ENCODE assay signal across 7 mouse cellular contexts in the genomic region with DNA sequence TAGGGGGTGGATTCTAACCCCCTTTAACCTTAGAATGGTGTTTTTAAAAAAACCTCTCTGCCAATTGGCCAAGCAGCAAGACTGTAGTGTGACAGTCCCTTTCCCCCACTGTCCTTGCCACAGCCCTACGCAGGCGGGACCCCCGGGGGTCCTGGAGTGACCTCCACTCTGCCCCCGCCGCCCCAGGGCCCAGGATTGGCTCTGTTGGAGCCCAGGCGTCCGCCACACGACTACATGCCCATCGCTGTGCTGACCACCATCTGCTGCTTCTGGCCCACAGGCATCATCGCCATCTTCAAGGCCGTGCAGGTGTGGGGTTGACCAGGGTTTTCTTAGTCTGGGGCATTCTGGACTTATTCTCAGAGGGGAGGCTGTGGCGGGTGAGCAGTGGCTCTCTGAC. TPM values are rescaled to one million over a fixed set of nuclear protein-coding genes. Genes with fewer than 3 reads are reported as not detected.
DNase-seq lines count a peak whose midpoint lies in the region; ATAC-seq and TF ChIP-seq lines count a peak whose summit lies in the region.

No protein-coding gene starts in this region.

- DNase-seq in neural tube, embryonic 11.5 days (ENCODE audit: low spot score), result no peak
- no peak for DNase-seq in neural tube, embryonic 10.5 days (ENCODE audit: extremely low spot score, low spot score)
- DNase-seq in embryonic facial prominence, embryonic 14.5 days (ENCODE audit: low spot score), result no peak
- no peak for DNase-seq in stomach, postnatal 0 days (ENCODE audit: low spot score)
- DNase-seq in left cerebral cortex, adult 8-10 months (ENCODE audit: low spot score in 2 of 2), result no peak

- no peaks in the 10 kb centered on the region for H3K9me3 ChIP-seq in neural tube, embryonic 11.5 days (ENCODE audit: control insufficient read depth, low read length)
- H3K9me3 ChIP-seq in embryonic facial prominence, embryonic 14.5 days (ENCODE audit: control insufficient read depth, low read length), result no peaks in the 10 kb centered on the region
- no peaks in the 10 kb centered on the region for H3K9me3 ChIP-seq in limb, embryonic 13.5 days
- H3K9me3 ChIP-seq in stomach, postnatal 0 days (ENCODE audit: control insufficient read depth, low read length), result no peaks in the 10 kb centered on the region

- no peak overlapping the region for H3K27ac ChIP-seq in neural tube, embryonic 11.5 days (ENCODE audit: low read depth, low read length)
- no peak overlapping the region for H3K27ac ChIP-seq in embryonic facial prominence, embryonic 14.5 days (replicated peaks; ENCODE audit: low read depth, low read length)
- H3K27ac ChIP-seq in limb, embryonic 13.5 days, result no peak overlapping the region
- peak overlapping the region; percentile 63 for H3K27ac ChIP-seq in stomach, postnatal 0 days (replicated peaks)

- H3K27me3 ChIP-seq in neural tube, embryonic 11.5 days (ENCODE audit: control insufficient read depth, insufficient read depth, low read length), result peaks cover 38% of the 10 kb centered on the region
- H3K27me3 ChIP-seq in embryonic facial prominence, embryonic 14.5 days (replicated peaks; ENCODE audit: control insufficient read depth, insufficient read depth, low read length), result peaks cover 33% of the 10 kb centered on the region
- H3K27me3 ChIP-seq in limb, embryonic 13.5 days, result peaks cover 61% of the 10 kb centered on the region
- 0 out of 2 replicates have a peak, but pooled peaks cover 2% of the 10 kb centered on the region for H3K27me3 ChIP-seq in stomach, postnatal 0 days (ENCODE audit: control insufficient read depth, insufficient read depth, low read length)

- 5% methylated on average over 12 of the region's 12 CpGs for WGBS in neural tube, embryonic 11.5 days
- WGBS in embryonic facial prominence, embryonic 14.5 days, result 9% methylated on average over 12 of the region's 12 CpGs
- whole genome bisulfite sequencing in limb, embryonic 13.5 days, result 8% methylated on average over 12 of the region's 12 CpGs
- WGBS in stomach, postnatal 0 days, result 17% methylated on average over 11 of the region's 12 CpGs

- peak overlapping the region; percentile 29 for H3K4me3 ChIP-seq in neural tube, embryonic 11.5 days (ENCODE audit: low read depth, low read length)
- peak overlapping the region; percentile 38 for H3K4me3 ChIP-seq in embryonic facial prominence, embryonic 14.5 days (ENCODE audit: low read depth, low read length)
- peak overlapping the region; percentile 44 for H3K4me3 ChIP-seq in limb, embryonic 13.5 days
- peak overlapping the region; percentile 41 for H3K4me3 ChIP-seq in stomach, postnatal 0 days (ENCODE audit: low read depth, low read length)

- no peak overlapping the region; the same call in 1 of the 2 replicates for H3K9ac ChIP-seq in neural tube, embryonic 11.5 days (ENCODE audit: low read length)
- peak overlapping the region; percentile 54 for H3K9ac ChIP-seq in embryonic facial prominence, embryonic 14.5 days (ENCODE audit: low read depth, low read length)
- peak overlapping the region; percentile 53 for H3K9ac ChIP-seq in limb, embryonic 13.5 days
- peak overlapping the region; percentile 55 for H3K9ac ChIP-seq in stomach, postnatal 0 days (ENCODE audit: low read length)

- peaks cover 19% of the 10 kb centered on the region for H3K4me1 ChIP-seq in neural tube, embryonic 11.5 days (ENCODE audit: control insufficient read depth, insufficient read depth, low read length)
- H3K4me1 ChIP-seq in embryonic facial prominence, embryonic 14.5 days (ENCODE audit: control insufficient read depth, insufficient read depth, low read length), result peaks cover 34% of the 10 kb centered on the region
- peaks cover 45% of the 10 kb centered on the region for H3K4me1 ChIP-seq in limb, embryonic 13.5 days
- H3K4me1 ChIP-seq in stomach, postnatal 0 days (replicated peaks; ENCODE audit: control insufficient read depth, insufficient read depth), result peaks cover 19% of the 10 kb centered on the region

- peak overlapping the region; percentile 47 for H3K4me2 ChIP-seq in neural tube, embryonic 11.5 days (ENCODE audit: low read depth)
- peak overlapping the region; percentile 73 for H3K4me2 ChIP-seq in embryonic facial prominence, embryonic 14.5 days (ENCODE audit: low read depth, low read length)
- H3K4me2 ChIP-seq in limb, embryonic 13.5 days (replicated peaks), result peak overlapping the region; percentile 79
- peak overlapping the region; percentile 69 for H3K4me2 ChIP-seq in stomach, postnatal 0 days (replicated peaks; ENCODE audit: low read depth)

- no peak for TF ChIP-seq CTCF in stomach, postnatal 0 days (IDR thresholded peaks at IDR 0.05; ENCODE audit: low read depth)

- H3K36me3 ChIP-seq in neural tube, embryonic 11.5 days (ENCODE audit: control insufficient read depth, insufficient read depth, low read length), result no peaks in the 10 kb centered on the region
- no peaks in the 10 kb centered on the region for H3K36me3 ChIP-seq in embryonic facial prominence, embryonic 14.5 days (ENCODE audit: control insufficient read depth, insufficient read depth, low read length)
- H3K36me3 ChIP-seq in limb, embryonic 13.5 days, result no peaks in the 10 kb centered on the region
- H3K36me3 ChIP-seq in stomach, postnatal 0 days (ENCODE audit: control insufficient read depth, insufficient read depth, low read length), result no peaks in the 10 kb centered on the region

- no peak for TF ChIP-seq EP300 in stomach, postnatal 0 days (optimal IDR thresholded peaks at IDR 0.05)

- ATAC-seq in neural tube, embryonic 11.5 days (ENCODE audit: insufficient read depth, low FRiP score, low TSS enrichment), result no peak
- no peak for ATAC-seq in embryonic facial prominence, embryonic 14.5 days (ENCODE audit: low read depth)
- no peak for ATAC-seq in limb, embryonic 13.5 days (ENCODE audit: low FRiP score, low read depth)
- no peak for ATAC-seq in stomach, postnatal 0 days (ENCODE audit: low FRiP score, low TSS enrichment)
- ATAC-seq in frontal cortex, adult (ENCODE audit: low TSS enrichment), result no peak

RNA-seq across cellular contexts. Expression of a gene that starts 2.3 kb away (rescaled TPM):
- polyA plus RNA-seq in neural tube, embryonic 11.5 days (2014; fragmentation: Nextera tagmentation; extraction: Ambion mirVana), result 0.57 and 0.87 TPM in 2 replicates
- 0.64 and 0.92 TPM in 2 replicates for polyA plus RNA-seq in embryonic facial prominence, embryonic 14.5 days (2014; fragmentation: Nextera tagmentation; extraction: Ambion mirVana)
- 0.25 and 0.40 TPM in 2 replicates for polyA plus RNA-seq in limb, embryonic 13.5 days (2015; fragmentation: Nextera tagmentation; extraction: Ambion mirVana)
- 0.44 and 0.67 TPM in 2 replicates for polyA plus RNA-seq in stomach, postnatal 0 days (2015; fragmentation: Nextera tagmentation; extraction: Ambion mirVana)
- 100 to 1,000 TPM in 3 of 4 experiments, 10 to 100 TPM in 1; 90.1 to 149 (median 116) TPM for total RNA-seq in left cerebral cortex, adult 8-10 months (2022)

RNA-seq across cellular contexts. Expression of a gene that starts 3.3 kb away (rescaled TPM):
- 27.6 and 30.3 TPM in 2 replicates for polyA plus RNA-seq in neural tube, embryonic 11.5 days (2014; fragmentation: Nextera tagmentation; extraction: Ambion mirVana)
- 23.6 and 26.4 TPM in 2 replicates for polyA plus RNA-seq in embryonic facial prominence, embryonic 14.5 days (2014; fragmentation: Nextera tagmentation; extraction: Ambion mirVana)
- polyA plus RNA-seq in limb, embryonic 13.5 days (2015; fragmentation: Nextera tagmentation; extraction: Ambion mirVana), result 22.8 and 24.4 TPM in 2 replicates
- polyA plus RNA-seq in stomach, postnatal 0 days (2015; fragmentation: Nextera tagmentation; extraction: Ambion mirVana), result 16.5 and 18.7 TPM in 2 replicates
- 10 to 100 TPM; 38.1 to 48.6 (median 45.4) TPM for total RNA-seq in left cerebral cortex, adult 8-10 months (2022)

RNA-seq across cellular contexts. Expression of a gene that starts 12.9 kb away (rescaled TPM):
- polyA plus RNA-seq in neural tube, embryonic 11.5 days (2014; fragmentation: Nextera tagmentation; extraction: Ambion mirVana), result 15.5 and 17.6 TPM in 2 replicates
- 10.0 and 11.8 TPM in 2 replicates for polyA plus RNA-seq in embryonic facial prominence, embryonic 14.5 days (2014; fragmentation: Nextera tagmentation; extraction: Ambion mirVana)
- polyA plus RNA-seq in limb, embryonic 13.5 days (2015; fragmentation: Nextera tagmentation; extraction: Ambion mirVana), result 16.5 and 18.8 TPM in 2 replicates
- 12.4 and 12.8 TPM in 2 replicates for polyA plus RNA-seq in stomach, postnatal 0 days (2015; fragmentation: Nextera tagmentation; extraction: Ambion mirVana)
- total RNA-seq in left cerebral cortex, adult 8-10 months (2022), result 10 to 100 TPM; 12.5 to 16.7 (median 14.8) TPM

RNA-seq across cellular contexts. Expression of a gene that starts 15.3 kb away (rescaled TPM):
- polyA plus RNA-seq in neural tube, embryonic 11.5 days (2014; fragmentation: Nextera tagmentation; extraction: Ambion mirVana), result 78.3 and 88.4 TPM in 2 replicates
- 60.8 and 68.5 TPM in 2 replicates for polyA plus RNA-seq in embryonic facial prominence, embryonic 14.5 days (2014; fragmentation: Nextera tagmentation; extraction: Ambion mirVana)
- polyA plus RNA-seq in limb, embryonic 13.5 days (2015; fragmentation: Nextera tagmentation; extraction: Ambion mirVana), result 97.6 and 99.6 TPM in 2 replicates
- 35.4 and 39.3 TPM in 2 replicates for polyA plus RNA-seq in stomach, postnatal 0 days (2015; fragmentation: Nextera tagmentation; extraction: Ambion mirVana)
- 10 to 100 TPM; 46.3 to 56.8 (median 53.7) TPM for total RNA-seq in left cerebral cortex, adult 8-10 months (2022)

RNA-seq across cellular contexts. Expression of a gene that starts 15.9 kb away (rescaled TPM):
- polyA plus RNA-seq in neural tube, embryonic 11.5 days (2014; fragmentation: Nextera tagmentation; extraction: Ambion mirVana), result 10.2 and 12.1 TPM in 2 replicates
- 12.3 and 14.0 TPM in 2 replicates for polyA plus RNA-seq in embryonic facial prominence, embryonic 14.5 days (2014; fragmentation: Nextera tagmentation; extraction: Ambion mirVana)
- polyA plus RNA-seq in limb, embryonic 13.5 days (2015; fragmentation: Nextera tagmentation; extraction: Ambion mirVana), result 6.6 and 7.3 TPM in 2 replicates
- 4.4 and 4.9 TPM in 2 replicates for polyA plus RNA-seq in stomach, postnatal 0 days (2015; fragmentation: Nextera tagmentation; extraction: Ambion mirVana)
- 1 to 10 TPM; 3.0 to 4.9 (median 3.4) TPM for total RNA-seq in left cerebral cortex, adult 8-10 months (2022)
